Mouse (Mus musculus): Measurements from ENCODE around the gene Smg1. TPM values are rescaled to one million over a fixed set of nuclear protein-coding genes. Genes with fewer than 3 reads are reported as not detected.

The Smg1 gene
- polyA plus RNA-seq, 1 experiment = 46.2 TPM

DNA sequence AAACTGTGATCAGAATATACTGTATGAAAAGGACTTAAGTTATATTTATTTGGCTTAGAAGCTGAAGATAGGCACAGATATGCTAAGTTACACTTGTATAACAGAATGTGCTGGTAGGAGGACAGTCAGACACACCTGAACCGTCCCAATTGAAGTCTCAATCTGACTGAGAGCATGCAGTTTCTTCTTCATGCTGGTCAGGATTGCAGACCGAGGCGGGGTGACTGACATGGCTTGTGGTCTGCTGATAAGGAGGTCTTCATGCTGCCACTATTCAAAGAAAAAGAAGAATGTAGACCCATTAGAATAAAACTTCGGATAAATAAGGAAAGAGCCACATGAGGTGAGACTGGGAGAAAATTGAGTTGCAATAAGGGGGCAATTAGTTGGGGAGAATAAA lies 100.3 kb downstream of the Smg1 start:
- DNase-seq (ENCODE audit: low spot score) = no peak

DNA sequence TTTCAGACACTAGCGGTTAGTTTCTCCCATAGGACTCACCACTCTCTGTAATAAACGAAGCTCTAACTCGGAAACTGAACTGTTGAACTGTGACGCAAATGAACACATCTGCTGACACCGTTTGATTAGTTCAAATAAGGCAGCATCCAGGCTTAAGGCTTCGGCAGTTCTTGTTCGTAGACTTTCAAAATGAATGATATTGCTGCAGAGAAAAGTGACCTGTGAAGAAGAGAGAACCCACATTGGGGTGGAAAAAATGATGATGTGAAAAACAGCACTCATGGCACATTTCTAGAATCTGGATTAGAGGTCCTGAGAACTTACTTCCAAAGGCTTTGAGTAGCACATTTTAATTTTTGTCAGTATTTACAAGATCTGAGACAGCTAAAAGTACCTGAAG lies 102.2 kb downstream of the Smg1 start:
- DNase-seq (ENCODE audit: low spot score) = no peak

DNA sequence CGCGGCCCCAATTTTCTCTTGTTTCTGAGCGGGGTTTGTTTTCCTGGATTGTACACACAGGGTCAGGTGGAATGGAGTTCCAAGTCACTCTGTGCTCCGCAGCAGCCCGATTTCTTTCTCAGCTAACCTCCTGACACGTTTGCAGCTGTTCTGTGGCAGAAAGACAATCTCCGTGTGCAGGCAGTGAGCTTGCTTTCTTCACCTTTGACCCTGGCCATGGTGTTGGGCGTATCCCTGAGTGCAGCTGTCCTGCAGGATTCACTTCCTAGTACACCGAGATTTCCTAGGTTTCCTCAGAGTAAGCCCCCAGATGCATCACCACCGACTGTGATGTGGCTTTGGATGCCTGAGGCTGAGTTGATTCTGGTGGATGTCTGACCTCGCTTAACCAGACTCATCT lies 108.3 kb downstream of the Smg1 start:
- no peak for DNase-seq (ENCODE audit: low spot score)

DNA sequence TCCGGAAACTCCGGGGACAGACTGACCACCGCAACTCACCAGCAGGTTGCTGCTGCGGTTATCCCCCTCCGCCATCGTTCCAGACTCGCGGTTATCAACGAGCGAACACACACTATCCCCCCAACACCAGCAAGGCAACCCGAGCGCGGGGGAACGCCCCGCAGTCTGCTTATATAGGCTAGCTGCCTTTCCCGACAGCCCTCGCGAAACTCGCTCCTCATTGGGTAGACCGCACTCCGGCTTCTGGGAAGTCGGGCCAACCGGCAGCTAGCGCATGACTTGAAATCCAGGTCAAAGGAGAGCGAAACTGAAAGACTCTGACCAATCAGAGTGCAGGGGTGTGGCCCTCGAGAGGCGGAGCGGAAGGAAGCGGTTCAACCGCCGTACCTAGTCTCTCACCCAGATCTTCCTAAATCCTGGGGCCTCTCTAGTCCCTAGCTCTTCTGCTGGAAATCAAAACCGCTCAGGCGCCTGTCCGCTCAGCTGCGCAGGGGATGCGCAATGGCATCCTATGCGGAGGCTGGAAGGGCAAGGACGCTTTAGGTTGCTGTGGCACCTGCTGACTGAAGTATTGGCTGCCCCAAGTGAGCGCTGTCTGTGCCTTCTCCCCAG lies 113.9 kb downstream of the Smg1 start, which contains the start of gene Arl6ip1:
Gene Arl6ip1, minus strand, starts transcription at position 233 of the 612 bp plus-strand sequence.
- peak; percentile 95 for DNase-seq (ENCODE audit: low spot score)

DNA sequence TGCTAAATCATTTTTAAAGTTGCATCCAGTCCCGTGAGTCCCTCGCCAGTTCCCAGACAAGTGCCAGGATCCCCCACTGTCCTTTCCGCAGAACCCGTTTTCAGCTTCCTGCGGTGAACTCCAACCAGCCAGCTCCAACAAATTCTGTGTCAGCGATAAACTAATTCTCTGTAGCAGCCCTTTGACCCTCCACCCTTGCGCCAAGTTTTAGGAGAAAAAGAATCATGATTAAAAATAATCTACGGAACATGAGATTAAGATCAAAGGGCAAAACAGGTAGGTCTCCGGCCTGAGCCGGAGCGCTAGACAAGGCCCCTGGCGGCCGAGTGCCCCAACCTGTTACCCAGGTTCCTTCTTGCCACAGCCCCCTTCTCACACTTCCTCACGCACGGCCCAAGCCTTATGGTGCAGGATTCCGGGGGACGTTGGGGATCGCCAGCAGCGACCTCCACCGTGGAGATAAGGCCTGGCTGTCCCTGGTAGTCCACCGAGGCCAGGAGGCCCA lies 114.5 kb downstream of the Smg1 start:
- no peak for DNase-seq (ENCODE audit: low spot score)

DNA sequence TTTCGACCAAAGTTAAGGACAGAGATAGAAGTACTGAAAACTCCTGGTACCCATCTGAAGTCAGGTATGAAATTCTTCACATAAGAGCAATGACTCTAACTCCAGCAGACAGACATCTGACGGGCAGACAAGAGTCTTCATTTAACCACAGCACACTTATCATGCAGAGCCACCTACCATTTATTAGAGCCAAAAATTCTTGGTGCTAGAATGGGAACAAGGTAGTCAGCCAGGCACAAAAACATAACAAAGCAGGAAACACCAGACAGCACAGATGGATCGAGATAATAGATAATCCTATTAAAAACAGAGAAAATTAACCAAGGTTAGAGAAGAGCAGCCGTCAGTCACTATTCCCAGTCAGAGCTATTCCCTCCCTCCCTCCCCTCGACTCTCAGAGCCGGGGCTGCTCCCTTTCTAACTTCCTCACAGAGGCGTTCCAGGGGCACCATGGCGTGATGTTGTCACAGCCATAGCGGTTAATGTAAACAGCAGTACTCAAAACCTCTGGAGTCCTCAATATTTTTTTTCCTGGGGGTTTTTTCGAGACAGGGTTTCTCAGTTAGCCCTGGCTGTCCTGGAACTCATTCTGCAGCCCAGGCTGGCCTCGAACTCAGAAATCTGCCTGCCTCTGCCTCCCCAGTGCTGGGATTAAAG lies 117.1 kb downstream of the Smg1 start:
- DNase-seq (ENCODE audit: low spot score) = no peak

DNA sequence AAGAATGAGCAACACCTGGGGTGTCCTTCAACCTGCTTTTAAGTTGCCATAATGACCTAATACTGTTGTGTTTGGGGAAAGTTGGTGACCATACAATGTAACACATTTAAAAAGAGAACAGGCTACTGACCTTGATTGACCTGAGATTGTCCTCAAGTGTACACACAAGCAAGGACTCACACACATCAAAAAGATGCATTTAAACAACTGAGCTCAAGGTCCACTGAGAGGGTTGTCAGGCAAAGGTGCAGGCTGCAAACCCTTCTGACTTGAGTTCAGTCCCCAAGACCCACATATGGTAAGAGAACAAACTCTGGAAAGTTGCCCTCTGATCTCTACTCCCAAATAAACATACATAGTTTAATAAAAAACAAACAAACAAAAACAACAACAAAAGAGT lies 117.7 kb downstream of the Smg1 start:
- DNase-seq (ENCODE audit: low spot score) = no peak

DNA sequence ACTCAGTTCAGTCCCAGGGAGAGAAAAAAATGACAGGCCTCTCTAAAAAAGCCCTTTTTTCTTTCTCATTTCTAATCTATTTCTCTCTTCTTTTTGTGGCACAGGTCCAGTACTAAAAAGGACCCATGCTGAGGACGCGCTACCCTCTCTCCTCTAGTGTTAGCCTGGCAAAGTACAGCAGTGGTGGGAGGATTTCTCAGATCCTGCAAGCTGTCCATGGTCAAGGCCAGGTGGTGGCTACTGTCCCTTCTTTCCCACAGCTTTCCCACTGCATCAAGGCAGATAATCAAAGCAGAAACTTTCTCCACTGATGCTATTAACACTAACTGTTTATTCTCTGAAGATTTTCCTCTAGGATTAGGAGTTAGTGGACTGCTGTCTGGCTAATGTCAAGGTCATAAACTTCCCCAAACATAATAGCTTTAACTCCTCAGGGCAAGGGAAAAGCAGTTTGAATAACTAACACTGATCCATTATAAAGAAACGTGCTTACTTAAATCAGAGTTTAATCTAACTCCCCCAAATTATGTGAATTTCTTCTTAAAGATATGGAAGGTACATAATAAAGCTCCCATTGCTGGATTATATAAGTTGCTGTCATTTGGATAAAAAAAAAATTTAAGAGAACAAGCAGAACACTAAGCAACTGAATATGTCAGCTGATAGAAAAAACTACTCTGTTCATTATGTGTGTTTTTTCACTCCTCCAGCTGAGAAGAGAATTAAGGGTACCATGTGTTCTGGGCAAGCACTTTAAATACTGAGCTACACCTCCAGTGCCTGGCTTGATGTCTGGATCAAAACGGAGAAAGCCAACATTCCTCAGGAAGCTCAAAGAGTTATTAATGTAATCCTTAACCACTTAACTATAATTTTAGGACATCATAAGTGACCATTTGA lies 119.7 kb downstream of the Smg1 start:
- no peak for DNase-seq (ENCODE audit: low spot score)

DNA sequence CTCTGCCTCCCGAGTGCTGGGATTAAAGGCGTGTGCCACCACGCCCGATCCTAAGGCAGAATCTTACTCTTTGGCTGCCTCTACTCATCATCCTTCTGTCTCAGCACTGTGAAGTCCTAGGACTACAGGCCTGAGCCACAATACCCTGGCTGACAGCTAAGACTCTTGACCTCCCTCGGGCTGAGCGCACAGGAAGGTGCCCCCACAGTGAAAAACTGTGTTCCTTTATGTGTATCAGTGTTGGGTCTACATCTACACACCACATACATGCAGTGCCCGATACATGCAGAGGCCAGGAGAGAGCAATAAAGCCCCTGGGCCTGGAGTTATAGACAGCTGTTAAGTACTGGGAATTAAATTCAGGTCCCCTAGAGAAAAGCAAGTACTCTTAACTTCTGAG lies 121.2 kb downstream of the Smg1 start:
- no peak for DNase-seq (ENCODE audit: low spot score)

DNA sequence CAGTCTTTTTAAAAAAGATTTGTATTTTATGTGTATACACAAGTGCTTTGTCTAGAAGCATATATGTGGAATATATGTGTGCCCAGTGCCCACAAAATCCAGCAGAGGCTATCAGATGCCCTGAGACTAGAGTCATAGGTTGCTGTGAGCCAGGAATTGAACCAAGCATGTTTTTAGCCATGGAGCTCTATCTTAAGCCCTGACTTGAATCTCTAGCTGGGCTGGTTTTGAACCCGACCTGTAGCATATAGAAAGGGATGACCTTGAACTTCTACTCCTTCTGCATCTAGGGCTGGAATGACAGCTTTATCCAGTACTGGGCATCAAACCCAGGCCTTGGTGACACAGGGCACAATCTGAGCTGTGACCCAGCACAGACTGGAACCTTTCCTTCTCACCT lies 122.8 kb downstream of the Smg1 start:
- DNase-seq (ENCODE audit: low spot score) = no peak

DNA sequence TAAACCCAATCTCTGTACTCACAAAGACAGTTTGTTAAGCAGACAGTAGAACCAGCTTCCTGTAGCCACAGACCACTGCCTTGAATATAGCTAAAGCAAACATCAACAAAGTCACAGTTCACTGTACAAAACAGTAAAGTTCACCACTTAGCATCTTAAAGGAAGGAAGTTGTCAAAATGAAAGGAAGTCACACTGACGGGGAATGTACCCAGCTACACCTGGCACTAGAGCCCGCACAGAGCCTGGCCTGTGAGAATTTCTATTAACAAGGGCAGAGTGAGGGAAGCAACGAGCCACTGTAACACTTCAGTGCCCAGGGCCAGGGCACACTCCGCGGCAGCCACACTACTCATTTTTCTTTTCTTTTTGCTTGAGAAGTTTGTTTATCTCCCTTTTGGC lies 123.5 kb downstream of the Smg1 start:
- no peak for DNase-seq (ENCODE audit: low spot score)

DNA sequence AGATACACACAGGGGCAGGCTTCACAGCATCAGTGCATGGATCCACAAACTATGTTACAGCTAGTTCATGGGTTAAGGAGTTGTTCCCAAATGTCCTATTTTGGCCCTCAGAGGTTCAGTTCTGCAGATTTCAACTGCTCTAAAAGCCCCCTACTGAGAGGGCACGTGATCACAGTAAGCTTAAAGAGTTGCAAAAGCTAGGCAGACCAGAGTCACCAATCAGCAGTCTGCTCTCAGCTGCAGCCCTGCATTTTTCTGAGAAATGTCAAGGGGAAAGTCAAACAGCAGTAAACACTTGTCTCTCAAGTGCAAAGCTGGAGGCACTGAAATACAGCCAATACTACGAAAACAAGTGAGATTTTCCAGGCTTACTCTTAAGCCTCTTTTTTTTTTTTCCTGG lies 124.3 kb downstream of the Smg1 start:
- no peak for DNase-seq (ENCODE audit: low spot score)

DNA sequence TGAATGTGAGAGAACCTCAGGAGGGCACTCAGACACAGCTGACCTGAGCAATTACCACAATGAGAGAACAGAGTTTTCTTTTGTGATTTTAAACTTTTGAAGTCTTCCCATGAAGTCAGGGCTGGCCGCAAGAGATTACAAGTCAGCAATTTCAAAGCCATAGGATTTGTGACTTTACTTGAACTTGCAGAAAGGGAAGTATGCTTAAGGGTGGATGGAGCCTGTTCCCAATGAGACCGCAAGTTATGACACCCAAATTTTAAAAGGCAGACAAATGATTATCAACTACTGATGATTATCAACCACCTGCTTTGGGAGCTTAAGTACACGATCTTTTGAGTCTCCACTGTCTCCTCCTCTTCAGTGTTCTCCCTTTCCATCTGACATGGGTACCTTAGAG lies 125.0 kb downstream of the Smg1 start:
- DNase-seq (ENCODE audit: low spot score) = no peak

DNA sequence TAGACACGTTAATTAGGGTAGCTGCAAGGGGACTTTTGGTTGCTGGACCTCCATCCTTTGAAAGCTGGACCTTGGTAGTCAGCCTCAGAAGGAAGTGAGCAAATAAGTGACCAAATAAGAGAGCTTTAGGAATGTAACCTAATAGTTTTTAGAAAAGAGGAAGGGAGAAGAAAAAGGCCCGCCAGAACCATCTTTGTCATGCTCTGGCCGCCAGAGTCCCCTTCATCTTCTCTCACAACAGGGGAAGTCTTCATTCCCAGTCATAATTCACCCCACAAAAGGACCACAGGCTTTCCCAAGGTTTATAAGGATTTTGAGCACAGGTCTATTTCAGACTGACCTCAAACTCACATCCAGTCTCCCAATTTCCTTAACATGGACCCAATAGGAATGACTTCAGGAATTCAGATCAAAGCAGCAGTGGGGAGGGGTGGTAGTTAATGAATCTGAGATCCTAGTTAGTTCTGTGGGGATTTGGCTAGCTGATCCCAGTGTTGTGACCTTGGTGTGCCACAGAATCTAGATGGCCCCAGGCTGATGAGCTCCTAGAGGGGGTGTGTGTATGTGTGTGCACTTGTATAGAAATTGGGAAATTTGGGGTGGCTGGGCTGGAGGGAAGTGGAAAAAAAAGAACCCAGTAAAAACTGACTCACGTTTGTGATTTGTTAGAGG lies 125.8 kb downstream of the Smg1 start:
- DNase-seq (ENCODE audit: low spot score) = no peak

DNA sequence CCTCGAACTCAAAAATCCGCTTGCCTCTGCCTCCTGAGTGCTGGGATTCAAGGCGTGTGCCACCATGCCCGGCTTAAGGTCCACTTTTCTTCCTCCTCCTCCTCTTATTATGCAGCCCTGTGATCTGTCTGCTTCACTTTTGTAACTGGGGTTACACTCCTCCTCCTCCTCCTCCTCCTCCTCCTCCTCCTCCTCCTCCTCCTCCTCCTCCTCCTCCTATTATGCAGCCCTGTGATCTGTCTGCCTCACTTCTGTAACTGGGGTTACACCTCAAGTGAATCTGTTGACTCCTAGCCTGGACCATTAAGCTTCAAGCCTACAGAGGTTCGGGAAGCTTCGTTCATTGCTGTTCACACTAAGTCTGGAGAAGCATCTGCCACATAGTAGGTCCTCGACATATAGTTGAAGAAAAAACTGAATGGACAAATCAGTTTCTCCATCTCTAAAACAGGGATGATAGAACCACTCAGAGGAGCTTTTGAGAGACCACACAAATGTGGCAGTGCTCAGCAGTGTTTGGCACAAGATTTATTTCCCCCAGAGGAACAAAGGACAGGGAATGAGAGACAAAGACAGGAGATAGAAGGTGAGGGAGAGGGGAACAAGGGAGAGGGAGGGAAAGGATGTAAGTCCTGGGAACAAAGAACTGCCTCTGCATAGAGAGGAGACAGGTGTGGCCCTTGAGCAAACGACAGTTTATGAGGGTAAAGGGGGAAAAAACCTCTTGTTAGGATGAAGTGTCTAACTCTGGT lies 126.5 kb downstream of the Smg1 start:
- no peak for DNase-seq (ENCODE audit: low spot score)

DNA sequence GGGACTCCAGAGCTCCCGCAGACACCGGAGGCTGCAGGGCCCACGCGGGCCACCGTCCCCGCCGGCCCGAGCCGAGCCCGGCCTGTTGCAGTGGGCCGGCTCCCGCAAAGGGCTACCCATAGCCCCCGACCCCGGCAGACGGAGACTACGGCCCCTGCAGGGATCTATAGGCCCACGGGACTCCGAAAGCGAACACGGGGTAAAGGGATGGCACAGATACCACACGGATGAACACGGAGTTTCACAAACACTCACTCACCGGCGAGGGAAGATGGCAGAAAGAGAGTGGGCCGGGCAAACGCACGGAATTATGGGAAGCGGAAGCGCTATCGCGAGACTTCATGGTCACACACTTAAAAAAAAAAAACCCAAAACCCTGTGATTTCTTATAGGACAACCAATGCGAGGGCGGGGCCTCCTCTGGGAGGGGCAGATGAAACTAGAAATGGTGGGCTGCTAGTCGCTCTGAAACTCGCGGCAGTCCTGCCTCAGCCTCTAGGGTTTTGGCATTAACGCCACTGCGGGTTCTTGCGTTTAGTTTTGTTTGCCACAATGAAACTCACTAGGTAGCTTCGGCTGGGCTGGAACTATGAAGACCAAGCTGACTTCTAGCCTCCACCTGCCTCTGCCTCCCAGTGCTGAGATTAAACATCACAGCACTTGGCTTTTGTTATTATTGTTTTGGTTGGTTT lies 127.4 kb downstream of the Smg1 start, which contains the start of gene Rps15a:
Gene Rps15a, minus strand, starts transcription at position 312 of the 692 bp plus-strand sequence.
- DNase-seq (ENCODE audit: low spot score) = peak; percentile 92

DNA sequence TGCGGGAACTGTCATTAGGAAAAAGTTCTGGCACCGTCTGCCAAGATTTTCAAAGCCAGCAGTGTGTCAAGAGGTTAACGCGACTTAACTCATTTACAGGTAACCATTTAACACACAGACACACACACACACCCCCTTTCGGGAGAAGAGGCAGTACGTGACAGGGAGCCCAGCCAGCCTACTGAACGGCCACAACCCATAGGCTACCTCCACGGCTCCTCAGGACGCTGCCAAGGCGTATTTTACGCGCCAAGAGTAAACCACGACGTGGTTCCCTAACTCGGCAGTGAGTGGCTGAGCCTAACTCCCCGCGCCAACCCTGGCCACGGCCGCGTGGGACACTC lies 128.0 kb downstream of the Smg1 start:
- DNase-seq (ENCODE audit: low spot score) = no peak

DNA sequence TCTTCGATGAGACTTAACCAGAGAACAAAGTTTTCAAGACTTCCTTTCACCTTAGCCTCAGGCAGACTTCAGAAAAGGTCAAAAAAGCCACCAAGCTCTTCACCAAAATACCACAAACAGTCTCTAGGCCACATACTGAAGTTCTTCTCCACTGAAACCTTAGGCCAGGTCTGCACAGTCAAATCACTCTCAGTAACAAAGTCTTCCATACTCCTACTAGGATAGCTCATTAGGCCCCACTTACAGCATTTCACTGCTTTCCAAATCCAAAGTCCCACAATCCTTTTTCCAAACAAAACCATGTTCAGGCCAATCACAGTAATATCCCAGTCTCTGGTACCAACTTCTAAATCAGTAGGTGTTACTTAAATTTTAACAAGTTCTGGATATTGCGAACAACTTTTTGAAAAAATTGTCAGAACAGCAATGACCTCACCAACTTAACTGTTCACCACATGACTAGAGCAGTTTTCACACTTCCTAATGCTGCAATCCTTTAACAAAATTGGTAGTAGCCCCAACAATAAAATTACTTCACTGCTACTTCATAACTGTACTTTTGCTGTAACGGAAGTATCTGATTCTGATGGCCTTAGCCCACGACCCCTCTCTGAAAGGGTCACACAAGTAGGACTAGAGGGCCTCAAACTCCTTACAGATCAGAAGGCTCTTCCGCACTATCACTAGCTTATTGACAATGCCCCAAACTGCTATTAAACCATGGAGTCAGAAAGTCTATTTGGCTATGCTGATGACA lies 129.8 kb downstream of the Smg1 start:
- no peak for DNase-seq (ENCODE audit: low spot score)

DNA sequence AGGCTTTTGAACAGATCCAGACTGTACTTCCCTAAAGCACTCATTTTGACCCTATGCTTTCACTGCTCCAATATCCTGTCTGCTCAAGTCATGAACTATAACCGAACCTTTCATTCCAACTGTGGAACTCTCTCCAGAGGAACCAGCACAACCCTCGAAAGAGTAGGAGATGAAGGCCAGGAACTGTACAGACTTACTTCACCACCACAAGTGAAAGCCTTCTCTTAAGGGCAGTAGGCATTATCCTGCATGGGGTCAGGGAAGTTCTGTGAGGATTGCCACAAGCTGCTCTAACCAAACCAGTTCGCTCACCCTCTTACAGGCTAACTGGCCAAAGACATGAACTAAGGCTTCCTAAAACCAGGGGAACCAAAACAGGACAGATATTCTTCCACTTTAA lies 132.3 kb downstream of the Smg1 start:
- DNase-seq (ENCODE audit: low spot score) = no peak

DNA sequence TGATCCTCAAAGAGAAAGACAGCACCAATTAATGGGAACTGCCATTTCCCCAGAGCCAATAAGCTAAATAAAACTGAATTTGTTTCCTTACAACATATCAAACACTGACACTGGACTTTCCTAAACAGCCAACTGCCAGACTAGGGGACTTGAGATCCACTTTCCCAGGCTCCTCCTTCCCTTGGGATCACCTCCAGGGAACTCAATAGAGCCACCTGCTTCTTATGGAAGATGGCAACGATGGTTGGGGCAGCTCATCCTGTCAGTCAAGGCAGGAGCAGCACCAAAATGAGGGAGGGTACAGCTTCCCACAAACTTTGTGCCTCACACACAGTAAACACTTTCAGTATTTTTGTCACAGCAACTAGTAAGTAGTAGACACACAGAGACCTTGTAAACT lies 135.8 kb downstream of the Smg1 start:
- no peak for DNase-seq (ENCODE audit: low spot score)
